In genomic region chr11:75290566-75291271, GRCm38 (mm10) we compare ENCODE assay signal across 8 mouse cellular contexts. TPM values are rescaled to one million over a fixed set of nuclear protein-coding genes. Genes with fewer than 3 reads are reported as not detected.
A peak's percentile ranks its signal among the peaks of the same experiment; 100 is the strongest.
DNase-seq lines count a peak whose midpoint lies in the region; ATAC-seq lines count a peak whose summit lies in the region.

No protein-coding gene starts in this region.

- peaks cover 53% of the 10 kb centered on the region for H3K27me3 ChIP-seq in forebrain, embryonic 10.5 days (ENCODE audit: poor library complexity, severe bottlenecking)
- no peaks in the 10 kb centered on the region for H3K27me3 ChIP-seq in heart, embryonic 14.5 days (ENCODE audit: control insufficient read depth, insufficient read depth, low read length)
- H3K27me3 ChIP-seq in liver, embryonic 16.5 days (ENCODE audit: control insufficient read depth, insufficient read depth, low read depth, low read length), result peaks cover 2% of the 10 kb centered on the region; the same call in 1 of the 2 replicates
- H3K27me3 ChIP-seq in neural tube, embryonic 14.5 days (ENCODE audit: control insufficient read depth, insufficient read depth, low read length), result no peaks in the 10 kb centered on the region

- H3K4me1 ChIP-seq in forebrain, embryonic 10.5 days, result peaks cover 40% of the 10 kb centered on the region
- peaks cover 51 to 75% of the 10 kb centered on the region in 2 experiments for H3K4me1 ChIP-seq in heart, embryonic 14.5 days (ENCODE audit: control insufficient read depth in 2 of 2, insufficient read depth in 2 of 2, low read length in 2 of 2)
- peaks cover 13% of the 10 kb centered on the region for H3K4me1 ChIP-seq in liver, embryonic 16.5 days (ENCODE audit: control insufficient read depth, low read depth, low read length)
- H3K4me1 ChIP-seq in neural tube, embryonic 14.5 days (ENCODE audit: control insufficient read depth, insufficient read depth, low read length), result peaks cover 21% of the 10 kb centered on the region; the same call in 1 of the 2 replicates

- peak overlapping the region; percentile 48 for H3K4me2 ChIP-seq in heart, embryonic 14.5 days (ENCODE audit: low read length)
- H3K4me2 ChIP-seq in liver, embryonic 16.5 days (ENCODE audit: low read depth, low read length), result no peak overlapping the region
- no peak overlapping the region for H3K4me2 ChIP-seq in neural tube, embryonic 14.5 days (ENCODE audit: low read depth, low read length)

- 22% methylated on average over 6 of the region's 6 CpGs for whole genome bisulfite sequencing in forebrain, embryonic 10.5 days
- WGBS in heart, embryonic 14.5 days, result 14% methylated on average over 6 of the region's 6 CpGs
- WGBS in liver, embryonic 16.5 days (ENCODE audit: insufficient replicate concordance), result 16% methylated on average over 6 of the region's 6 CpGs
- 15% methylated on average over 6 of the region's 6 CpGs for WGBS in neural tube, embryonic 14.5 days

- H3K9ac ChIP-seq in heart, embryonic 14.5 days (ENCODE audit: low read length), result peak overlapping the region; percentile 58
- H3K9ac ChIP-seq in liver, embryonic 16.5 days (ENCODE audit: low read depth, low read length), result no peak overlapping the region
- H3K9ac ChIP-seq in neural tube, embryonic 14.5 days (replicated peaks; ENCODE audit: low read depth, low read length), result no peak overlapping the region

- peak overlapping the region; percentile 77 for H3K27ac ChIP-seq in forebrain, embryonic 10.5 days
- peak overlapping the region; percentile 51 to 70; a peak in 3 of 4 replicates for H3K27ac ChIP-seq in heart, embryonic 14.5 days (replicated peaks in 1 of 2; ENCODE audit: control insufficient read depth in 1 of 2, insufficient read depth in 1 of 2, low read depth in 2 of 2, low read length in 2 of 2)
- no peak overlapping the region for H3K27ac ChIP-seq in liver, embryonic 16.5 days (ENCODE audit: low read length)
- H3K27ac ChIP-seq in neural tube, embryonic 14.5 days (ENCODE audit: low read depth, low read length), result no peak overlapping the region

- no peaks in the 10 kb centered on the region for H3K9me3 ChIP-seq in forebrain, embryonic 10.5 days
- H3K9me3 ChIP-seq in heart, embryonic 14.5 days (ENCODE audit: control insufficient read depth, low read length), result no peaks in the 10 kb centered on the region
- H3K9me3 ChIP-seq in liver, embryonic 16.5 days (replicated peaks; ENCODE audit: control insufficient read depth, low read length), result no peaks in the 10 kb centered on the region
- no peaks in the 10 kb centered on the region for H3K9me3 ChIP-seq in neural tube, embryonic 14.5 days (ENCODE audit: control insufficient read depth, low read length)

- H3K36me3 ChIP-seq in forebrain, embryonic 10.5 days (replicated peaks), result no peaks in the 10 kb centered on the region
- H3K36me3 ChIP-seq in heart, embryonic 14.5 days (ENCODE audit: control insufficient read depth, insufficient read depth, low read length), result no peaks in the 10 kb centered on the region
- no peaks in the 10 kb centered on the region for H3K36me3 ChIP-seq in liver, embryonic 16.5 days (ENCODE audit: control insufficient read depth, insufficient read depth)
- no peaks in the 10 kb centered on the region for H3K36me3 ChIP-seq in neural tube, embryonic 14.5 days (ENCODE audit: control insufficient read depth, insufficient read depth, low read length)

- peak; percentile 83 for ATAC-seq in CD4-positive, CD25-positive, alpha-beta regulatory T cell, adult 4 months
- ATAC-seq in heart, embryonic 14.5 days (ENCODE audit: insufficient number of reproducible peaks, insufficient read depth, low FRiP score, low read depth), result no peak
- 0 out of 2 replicates have a peak, but pooled peaks have one; percentile 48 for ATAC-seq in liver, embryonic 16.5 days (ENCODE audit: low read depth)
- peak; percentile 62 for ATAC-seq in neural tube, embryonic 14.5 days (ENCODE audit: low read depth)

- H3K4me3 ChIP-seq in forebrain, embryonic 10.5 days, result peak overlapping the region; percentile 20; the same call in 1 of the 2 replicates
- H3K4me3 ChIP-seq in heart, embryonic 14.5 days (ENCODE audit: control insufficient read depth in 1 of 2, insufficient read depth in 1 of 2, low read depth in 1 of 2, low read length in 2 of 2), result no peak overlapping the region
- no peak overlapping the region for H3K4me3 ChIP-seq in liver, embryonic 16.5 days (ENCODE audit: low read depth, low read length)
- no peak overlapping the region for H3K4me3 ChIP-seq in neural tube, embryonic 14.5 days (ENCODE audit: low read depth, low read length)

- peak; percentile 57 for DNase-seq in c-Kit-negative CD71-positive TER-119-positive erythroid progenitor cells, embryonic 14.5 days (ENCODE audit: low read depth, low spot score)
- DNase-seq in forebrain, embryonic 10.5 days (ENCODE audit: extremely low spot score, low spot score), result peak; percentile 89
- DNase-seq in kidney, postnatal 10 days, result peak; percentile 93
- peak; percentile 90 for DNase-seq in testis, postnatal 10 days (ENCODE audit: low spot score)

RNA-seq across cellular contexts. Expression of gene Rpa1, which starts 57.4 kb away (rescaled TPM):
- polyA plus RNA-seq in CD4-positive, CD25-positive, alpha-beta regulatory T cell, adult 4 months (2017; shearing (Covaris generic)), result 100 to 1,000 TPM; 214 to 322 TPM
- polyA plus RNA-seq in forebrain, embryonic 10.5 days (2016; fragmentation: Nextera tagmentation; extraction: Ambion mirVana), result 194 and 213 TPM in 2 replicates
- 82.8 and 87.4 TPM in 2 replicates for polyA plus RNA-seq in heart, embryonic 14.5 days (2014; fragmentation: Nextera tagmentation; extraction: Ambion mirVana)
- polyA plus RNA-seq in liver, embryonic 16.5 days (2015; fragmentation: Nextera tagmentation; extraction: Ambion mirVana), result 78.6 and 82.2 TPM in 2 replicates
- polyA plus RNA-seq in neural tube, embryonic 14.5 days (2014; fragmentation: Nextera tagmentation; extraction: Ambion mirVana), result 41.4 and 46.5 TPM in 2 replicates

RNA-seq across cellular contexts. Expression of gene Smyd4, which starts 57.5 kb away (rescaled TPM):
- 10 to 100 TPM; 21.2 to 31.7 TPM for polyA plus RNA-seq in CD4-positive, CD25-positive, alpha-beta regulatory T cell, adult 4 months (2017; shearing (Covaris generic))
- polyA plus RNA-seq in forebrain, embryonic 10.5 days (2016; fragmentation: Nextera tagmentation; extraction: Ambion mirVana), result 18.5 and 20.4 TPM in 2 replicates
- 13.8 and 15.2 TPM in 2 replicates for polyA plus RNA-seq in heart, embryonic 14.5 days (2014; fragmentation: Nextera tagmentation; extraction: Ambion mirVana)
- polyA plus RNA-seq in liver, embryonic 16.5 days (2015; fragmentation: Nextera tagmentation; extraction: Ambion mirVana), result 4.0 and 4.6 TPM in 2 replicates
- polyA plus RNA-seq in neural tube, embryonic 14.5 days (2014; fragmentation: Nextera tagmentation; extraction: Ambion mirVana), result 15.3 and 17.7 TPM in 2 replicates

Comparison
In these comparisons a context has a peak if more than half of its experiments do, and no peak if none do; other contexts are left out.
1. H3K27ac ChIP-seq: peak in forebrain, embryonic 10.5 days (single experiment) and heart, embryonic 14.5 days (2 of 2); none in liver, embryonic 16.5 days (single experiment) and neural tube, embryonic 14.5 days (single experiment).
2. Peak in every context shown above with its lines, with median percentiles within 50 percentile points of each other: DNase-seq.